Mouse (Mus musculus): ENCODE measurements around the gene Maip1.
A peak's percentile ranks its signal among the peaks of the same experiment; 100 is the strongest.

Maip1 gene

GRCm38 (mm10) chr1:57428368-57429308 lies 22.5 kb downstream of the Maip1 start:
- peak; percentile 89 for DNase-seq (ENCODE audit: low read depth, low spot score)

GRCm38 (mm10) chr1:57429786-57430483 lies 23.8 kb downstream of the Maip1 start:
- DNase-seq (ENCODE audit: low read depth, low spot score): peak; percentile 44

- no peak for DNase-seq (ENCODE audit: low read depth, low spot score)
Observed at GRCm38 (mm10) chr1:57433141-57433540, 27.0 kb downstream of the Maip1 start.

GRCm38 (mm10) chr1:57436408-57436807 lies 30.3 kb downstream of the Maip1 start:
- DNase-seq (ENCODE audit: low read depth, low spot score): no peak

DNA sequence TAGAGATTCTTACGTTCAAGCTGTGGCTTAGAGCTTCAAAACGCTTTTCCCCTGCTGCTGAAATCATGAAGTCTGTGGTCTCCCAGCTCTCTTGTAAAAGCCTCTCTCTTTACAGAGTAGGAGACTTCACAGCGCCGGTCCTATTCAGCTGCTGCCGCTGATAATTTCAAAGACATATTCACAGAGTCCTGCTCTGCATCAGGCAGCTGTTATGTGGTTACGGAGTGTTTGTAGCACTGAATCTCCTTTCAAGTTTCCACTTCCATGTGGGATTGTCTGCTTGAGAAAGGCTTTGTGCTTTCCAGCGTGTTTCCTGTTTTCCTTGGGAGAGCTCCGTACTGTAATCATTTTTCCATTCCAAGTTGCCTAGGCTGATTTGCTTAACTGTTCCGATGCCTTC lies 30.8 kb downstream of the Maip1 start:
- DNase-seq (ENCODE audit: low read depth, low spot score): peak; percentile 37

- no peak for DNase-seq (ENCODE audit: low read depth, low spot score)
Observed at GRCm38 (mm10) chr1:57439026-57439425, 32.9 kb downstream of the Maip1 start.

DNA sequence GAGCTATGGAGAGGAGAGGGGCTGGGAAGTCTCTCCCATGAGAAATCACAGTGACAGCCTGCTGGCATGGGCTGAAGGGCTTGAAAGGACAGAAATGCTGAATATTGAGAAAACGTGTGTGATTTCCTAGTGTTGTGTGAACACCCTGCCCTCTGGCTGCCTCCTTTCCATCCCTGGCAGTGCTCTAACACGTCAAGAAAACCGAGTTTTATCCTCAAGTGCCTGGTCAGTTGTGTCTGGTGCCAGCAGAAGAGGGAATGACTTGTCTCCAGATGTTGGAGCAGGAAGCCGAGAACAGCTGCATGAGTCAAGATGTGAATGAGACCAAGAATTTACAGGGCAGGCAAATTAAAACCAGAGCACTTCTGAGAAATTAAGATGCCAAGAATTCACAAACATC lies 34.6 kb downstream of the Maip1 start:
- DNase-seq (ENCODE audit: low read depth, low spot score): no peak

- DNase-seq (ENCODE audit: low read depth, low spot score): no peak
Observed at GRCm38 (mm10) chr1:57445679-57446078, 39.6 kb downstream of the Maip1 start.

DNA sequence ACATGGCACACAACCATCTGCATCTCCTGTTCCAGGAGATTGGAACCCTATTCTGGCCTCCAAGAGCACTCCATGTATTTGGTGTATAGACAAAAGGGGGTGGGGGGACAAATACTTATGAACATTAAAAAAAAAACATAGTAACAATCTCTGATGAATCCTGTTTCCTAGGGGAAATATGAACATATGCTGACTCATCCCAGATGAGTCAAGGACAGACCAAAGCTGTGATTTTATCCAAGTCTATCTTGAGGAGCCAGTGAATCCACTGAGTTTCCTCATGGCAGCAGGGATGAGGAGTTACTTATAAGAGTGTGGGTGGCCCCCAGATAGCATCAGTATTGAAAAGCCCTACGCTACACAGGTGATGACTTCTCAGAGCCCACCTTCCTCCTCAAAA lies 44.1 kb downstream of the Maip1 start:
- DNase-seq (ENCODE audit: low read depth, low spot score): peak; percentile 44

GRCm38 (mm10) chr1:57460305-57460940 lies 54.3 kb downstream of the Maip1 start:
- DNase-seq (ENCODE audit: low read depth, low spot score): no peak
